Mouse (Mus musculus) heart, postnatal 0 days (tissue): Measurements from ENCODE around the gene Cmas.

Source experiments
- CTCF ChIP-seq: IDR thresholded peaks from 2 replicates; pipeline ENCODE4 v1.5.1; 2016; ENCODE audit warnings: antibody characterized with exemption, control low read depth, low read depth
- EP300 ChIP-seq: IDR thresholded peaks from 2 replicates; pipeline ENCODE4 v1.6.1; 2016; ENCODE audit warnings: antibody characterized with exemption, low read depth

GRCm38 (mm10) chr6:142711106-142711505 lies 45.4 kb upstream of the Cmas start:
- TF ChIP-seq CTCF = no peak
- TF ChIP-seq EP300 = no peak
